Mouse (Mus musculus) hindbrain, embryonic 10.5 days (tissue): ENCODE data around the gene Pde4a. TPM values are rescaled to one million over a fixed set of nuclear protein-coding genes. Genes with fewer than 3 reads are reported as not detected.

Experiments used
- DNase-seq: peaks from one replicate; pipeline ENCODE4 v3.0.0-alpha.2; 2017; ENCODE audit warnings: low spot score
- H3K27ac ChIP-seq: fragments of 300-500 bp; sonication (generic); 2 replicates; pipeline ENCODE4 v1.5.1; 2016; ENCODE audit warnings: mild to moderate bottlenecking, moderate library complexity
- H3K27me3 ChIP-seq: fragments of 300-500 bp; sonication (generic); 2 replicates; pipeline ENCODE4 v1.6.1; 2016; ENCODE audit warnings: mild to moderate bottlenecking; ENCODE audit not compliant: poor library complexity, insufficient read depth, severe bottlenecking
- H3K36me3 ChIP-seq: fragments of 300-500 bp; sonication (generic); 2 replicates; pipeline ENCODE4 v1.6.1; 2016; ENCODE audit warnings: mild to moderate bottlenecking, moderate library complexity
- H3K4me1 ChIP-seq: fragments of 300-500 bp; sonication (generic); replicated peaks from 2 replicates; pipeline ENCODE4 v1.6.1; 2016; ENCODE audit warnings: mild to moderate bottlenecking
- H3K4me3 ChIP-seq: fragments of 300-500 bp; sonication (generic); 2 replicates; pipeline ENCODE4 v1.5.1; 2016; ENCODE audit warnings: mild to moderate bottlenecking, moderate library complexity
- H3K9me3 ChIP-seq: fragments of 300-500 bp; sonication (generic); 2 replicates; pipeline ENCODE4 v1.6.1; 2016; ENCODE audit warnings: mild to moderate bottlenecking, moderate library complexity
- WGBS: fragments of 180-500 bp; shearing (Covaris S2); methylation state at CpG from one replicate; pipeline ENCODE4 v1.1.7; 2016; 5-methylcytosine and 5-hydroxymethylcytosine counted together
- polyA plus RNA-seq: library from polyadenylated mRNA; unstranded; fragments of >200 nt; fragmentation: Nextera tagmentation; extraction: Ambion mirVana; gene quantifications from 2 replicates; pipeline ENCODE4 v1.2.1, GENCODE M21; 2016

The Pde4a gene
- polyA plus RNA-seq, 1 experiment from 2014 or later = 6.5 TPM

GRCm38 (mm10) chr9:21153833-21154232 is 11.7 kb upstream of the Pde4a start:
- Histone ChIP-seq H3K27me3 (0 out of 2 replicates have a peak, but pooled peaks cover 9% of the 10 kb centered on the region), H3K27ac (peak overlapping the region; percentile 70; the same call in 1 of the 2 replicates), H3K9me3 (no peaks in the 10 kb centered on the region; the same call in 1 of the 2 replicates), H3K4me3 (peak overlapping the region; percentile 43), H3K36me3 (no peaks in the 10 kb centered on the region), H3K4me1 (peaks cover 31% of the 10 kb centered on the region)
- WGBS = 16% methylated on average over 5 of the region's 5 CpGs
- DNase-seq = peak; percentile 33

DNA sequence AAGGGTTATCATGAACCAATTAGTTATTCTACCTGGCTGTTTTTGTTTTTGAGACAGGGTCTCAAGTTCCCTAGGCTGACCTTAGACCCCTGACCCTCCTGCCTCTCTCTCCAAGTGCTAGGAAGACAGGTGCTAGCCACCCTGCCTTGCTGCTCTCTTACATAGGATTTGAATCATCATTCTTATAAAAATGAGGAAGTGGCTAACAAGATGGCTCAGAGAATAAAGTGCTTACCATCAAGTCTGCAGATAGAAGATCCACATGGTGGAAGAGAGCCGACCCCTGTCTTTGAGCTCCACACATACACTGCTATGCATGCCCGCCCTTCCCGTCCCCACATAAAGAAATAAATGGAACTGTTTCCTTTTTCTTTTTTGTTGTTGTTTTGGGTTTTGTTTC is 10.7 kb upstream of the Pde4a start:
- 81% methylated on average over 3 of the region's 3 CpGs for WGBS
- no peak overlapping the region for H3K27ac ChIP-seq
- H3K9me3 ChIP-seq = no peaks in the 10 kb centered on the region; the same call in 1 of the 2 replicates
- no peak overlapping the region for H3K4me3 ChIP-seq
- H3K27me3 ChIP-seq = 0 out of 2 replicates have a peak, but pooled peaks cover 9% of the 10 kb centered on the region
- DNase-seq = no peak
- no peaks in the 10 kb centered on the region for H3K36me3 ChIP-seq
- H3K4me1 ChIP-seq = peaks cover 26% of the 10 kb centered on the region

DNA sequence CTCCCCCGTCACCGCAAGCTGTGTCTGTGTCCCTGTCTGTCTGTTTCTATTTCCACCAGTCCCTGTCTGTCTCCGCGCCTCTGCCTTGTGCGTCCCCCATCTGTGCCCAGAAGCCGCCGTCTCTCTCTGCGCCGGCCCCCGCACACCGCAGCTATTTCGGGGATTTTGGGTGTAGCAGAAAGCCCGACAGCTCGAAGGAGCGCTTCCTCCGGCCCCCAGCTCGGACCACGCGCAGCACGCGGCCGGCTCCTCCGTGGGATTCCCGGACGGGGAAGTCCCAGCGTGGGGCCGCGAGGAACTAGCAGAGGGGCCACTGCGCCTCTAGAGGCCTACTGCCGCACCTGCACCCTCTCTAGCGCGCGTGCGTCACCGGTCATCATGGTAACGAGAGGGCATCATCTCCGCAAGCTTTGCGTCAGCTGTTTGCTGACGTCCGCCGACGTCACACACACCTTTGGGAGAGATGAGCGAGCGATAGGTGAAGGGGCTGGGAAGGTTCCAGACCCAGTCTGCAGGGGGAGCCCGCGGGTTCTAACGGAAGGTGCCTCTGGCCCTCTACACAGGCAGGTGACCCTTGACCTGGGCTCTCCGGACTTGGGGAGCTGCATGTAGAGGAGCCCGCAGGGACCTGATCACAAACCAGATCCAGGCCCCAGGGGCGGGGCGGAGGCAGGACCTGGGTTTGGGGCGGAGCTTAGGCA is 4.2 kb upstream of the Pde4a start:
- H3K36me3 ChIP-seq = no peaks in the 10 kb centered on the region
- peak overlapping the region; percentile 72 for H3K4me3 ChIP-seq
- peaks cover 38% of the 10 kb centered on the region for H3K4me1 ChIP-seq
- DNase-seq = peak; percentile 88
- no peaks in the 10 kb centered on the region; the same call in 1 of the 2 replicates for H3K9me3 ChIP-seq
- H3K27me3 ChIP-seq = peaks cover 60% of the 10 kb centered on the region
- under 1% methylated on average over 52 of the region's 52 CpGs for WGBS
- H3K27ac ChIP-seq = peak overlapping the region; percentile 90

- WGBS = 38% methylated on average over 11 of the region's 11 CpGs
- H3K9me3 ChIP-seq = no peaks in the 10 kb centered on the region
- peaks cover 81% of the 10 kb centered on the region for H3K27me3 ChIP-seq
- H3K36me3 ChIP-seq = no peaks in the 10 kb centered on the region
- no peak for DNase-seq
- H3K4me3 ChIP-seq = peak overlapping the region; percentile 36; the same call in 1 of the 2 replicates
- H3K27ac ChIP-seq = no peak overlapping the region
- H3K4me1 ChIP-seq = peaks cover 58% of the 10 kb centered on the region
Measured at GRCm38 (mm10) chr9:21163086-21164050, 2.1 kb upstream of the Pde4a start.

DNA sequence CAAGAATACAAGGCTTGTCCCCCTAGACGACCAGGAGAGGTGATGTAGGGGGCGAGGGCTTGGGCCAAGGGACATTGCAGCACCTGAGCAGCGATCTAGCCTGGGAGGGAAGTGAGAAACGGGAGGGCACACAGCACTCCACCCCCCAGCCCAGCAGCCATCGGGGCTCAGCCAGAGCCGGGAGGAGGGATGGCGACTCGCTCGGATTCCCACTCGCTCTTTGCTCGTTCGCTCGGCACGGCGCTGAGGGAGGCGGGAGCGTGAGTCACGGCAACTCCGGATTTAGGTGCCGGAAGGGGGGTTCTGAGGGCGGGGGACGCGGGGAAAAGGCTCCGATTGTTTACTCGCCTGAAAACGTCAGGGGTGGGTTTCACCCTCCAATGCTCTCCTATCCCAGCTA is 1.4 kb upstream of the Pde4a start:
- under 1% methylated on average over 26 of the region's 26 CpGs for WGBS
- Histone ChIP-seq H3K27me3 (peaks cover 83% of the 10 kb centered on the region), H3K36me3 (no peaks in the 10 kb centered on the region), H3K27ac (no peak overlapping the region), H3K4me3 (peak overlapping the region; percentile 36), H3K4me1 (peaks cover 65% of the 10 kb centered on the region), H3K9me3 (no peaks in the 10 kb centered on the region)
- no peak for DNase-seq

- WGBS = 1% methylated on average over 47 of the region's 47 CpGs
- H3K9me3 ChIP-seq = no peaks in the 10 kb centered on the region
- H3K27ac ChIP-seq = peak overlapping the region; percentile 68
- H3K36me3 ChIP-seq = no peaks in the 10 kb centered on the region
- peaks cover 74% of the 10 kb centered on the region for H3K27me3 ChIP-seq
- peaks cover 63% of the 10 kb centered on the region for H3K4me1 ChIP-seq
- peak overlapping the region; percentile 53 for H3K4me3 ChIP-seq
- peak; percentile 59 for DNase-seq
Measured at GRCm38 (mm10) chr9:21165952-21166451, 488 bp downstream of the Pde4a start.

- H3K9me3 ChIP-seq = no peaks in the 10 kb centered on the region
- peak overlapping the region; percentile 53 for H3K4me3 ChIP-seq
- peaks cover 71% of the 10 kb centered on the region for H3K27me3 ChIP-seq
- H3K4me1 ChIP-seq = peaks cover 58% of the 10 kb centered on the region
- peak overlapping the region; percentile 6; the same call in 1 of the 2 replicates for H3K27ac ChIP-seq
- H3K36me3 ChIP-seq = no peaks in the 10 kb centered on the region
- no peak for DNase-seq
- 39% methylated on average over 3 of the region's 3 CpGs for WGBS
Measured at GRCm38 (mm10) chr9:21166516-21166915, 1.0 kb downstream of the Pde4a start.

DNA sequence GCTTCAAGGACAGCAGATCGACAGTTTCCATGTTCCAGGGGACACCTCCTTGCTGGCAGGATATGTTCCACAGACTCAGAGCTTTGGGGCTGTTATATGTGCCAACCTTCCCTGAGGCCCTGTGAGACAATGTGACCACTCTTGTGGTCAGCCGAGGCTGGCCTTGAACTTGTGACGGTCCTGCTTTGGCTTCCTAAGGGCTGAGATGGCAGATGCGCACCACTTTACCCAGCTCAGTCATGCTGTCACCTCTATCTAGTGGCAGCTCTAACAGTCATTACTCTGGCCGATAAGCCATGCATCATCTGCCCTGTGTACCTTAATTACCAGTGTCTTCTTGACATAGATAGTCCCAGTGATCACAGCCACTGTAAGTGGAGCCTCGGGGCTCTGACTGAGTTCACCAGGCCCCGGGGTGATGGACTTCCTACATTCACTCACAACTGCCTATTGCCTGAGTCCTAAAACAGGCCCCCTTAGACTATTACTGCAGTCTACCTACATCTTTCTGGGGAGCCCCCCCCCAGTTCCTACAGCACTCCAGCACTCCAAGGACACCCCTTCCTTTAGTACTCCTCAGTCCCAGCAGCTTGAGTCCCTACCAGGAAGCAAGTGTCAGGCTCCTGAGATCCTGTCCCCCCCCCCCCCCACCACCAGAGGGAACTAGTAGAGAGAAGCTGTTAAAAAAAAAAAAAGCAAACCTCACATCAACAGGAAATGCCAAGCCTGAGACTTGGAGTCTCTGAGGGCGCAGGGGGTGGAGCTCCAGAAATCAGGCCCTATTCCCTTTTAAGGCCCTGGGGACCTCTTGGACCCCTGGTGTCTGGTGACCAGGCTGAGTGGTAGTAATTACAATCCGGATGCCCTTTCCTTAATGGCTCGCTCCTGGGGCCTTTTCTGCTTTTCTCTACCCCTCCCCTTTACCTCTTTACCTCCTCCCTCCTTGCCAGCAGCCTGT is 1.9 kb downstream of the Pde4a start:
- no peaks in the 10 kb centered on the region for H3K36me3 ChIP-seq
- no peaks in the 10 kb centered on the region for H3K9me3 ChIP-seq
- peak overlapping the region; percentile 71 for H3K27ac ChIP-seq
- H3K4me1 ChIP-seq = peaks cover 55% of the 10 kb centered on the region
- no peak for DNase-seq
- 58% methylated on average over 10 of the region's 10 CpGs for WGBS
- peak overlapping the region; percentile 29 for H3K4me3 ChIP-seq
- H3K27me3 ChIP-seq = peaks cover 62% of the 10 kb centered on the region

DNA sequence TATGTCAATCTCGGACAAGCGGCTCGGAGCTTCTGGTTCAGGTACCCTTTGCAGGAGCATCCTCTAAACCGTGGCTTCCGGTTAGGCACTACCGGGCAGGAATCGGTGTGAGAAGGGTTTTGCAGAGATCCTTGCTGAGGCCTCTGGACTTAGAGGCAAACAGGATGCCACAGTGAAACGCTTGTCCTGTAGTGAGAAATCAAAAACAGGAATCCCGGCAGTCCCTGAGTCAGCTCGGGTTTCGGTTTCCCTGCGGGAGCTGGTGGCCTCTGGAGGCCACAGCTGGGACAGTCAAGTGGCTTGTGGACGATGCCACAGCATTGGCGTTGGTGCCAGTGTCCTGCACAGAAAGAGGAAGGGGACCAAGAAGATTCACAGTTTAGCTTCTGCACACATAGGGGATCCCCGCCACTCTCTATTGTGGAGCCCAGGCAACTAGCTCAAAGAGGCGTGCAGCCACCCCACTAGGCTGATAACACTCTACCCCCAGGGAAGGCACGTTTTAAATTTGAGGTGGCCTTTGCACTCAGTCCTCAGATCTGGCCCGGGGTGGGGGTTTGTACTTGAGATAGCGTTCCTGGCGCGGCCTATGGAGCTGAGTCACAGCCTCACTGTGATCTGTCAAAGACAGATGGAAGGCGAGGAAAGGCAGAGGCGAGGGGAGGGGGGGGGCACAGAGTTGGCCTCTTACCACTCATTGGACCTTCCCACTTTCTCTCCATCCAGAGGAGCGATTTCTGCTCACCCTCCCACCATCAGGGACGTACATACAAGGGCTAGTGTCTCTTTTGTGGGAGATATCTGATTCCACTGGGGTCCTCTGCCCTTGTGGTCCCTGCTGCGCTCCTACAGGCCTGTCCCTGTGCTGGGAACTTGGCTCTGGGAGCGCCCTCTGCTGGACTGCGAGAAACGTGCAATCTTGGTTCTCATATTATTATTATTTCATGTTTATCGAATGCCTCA is 2.9 kb downstream of the Pde4a start:
- Histone ChIP-seq H3K4me3 (peak overlapping the region; percentile 29), H3K27ac (peak overlapping the region; percentile 71), H3K27me3 (peaks cover 52% of the 10 kb centered on the region)

DNA sequence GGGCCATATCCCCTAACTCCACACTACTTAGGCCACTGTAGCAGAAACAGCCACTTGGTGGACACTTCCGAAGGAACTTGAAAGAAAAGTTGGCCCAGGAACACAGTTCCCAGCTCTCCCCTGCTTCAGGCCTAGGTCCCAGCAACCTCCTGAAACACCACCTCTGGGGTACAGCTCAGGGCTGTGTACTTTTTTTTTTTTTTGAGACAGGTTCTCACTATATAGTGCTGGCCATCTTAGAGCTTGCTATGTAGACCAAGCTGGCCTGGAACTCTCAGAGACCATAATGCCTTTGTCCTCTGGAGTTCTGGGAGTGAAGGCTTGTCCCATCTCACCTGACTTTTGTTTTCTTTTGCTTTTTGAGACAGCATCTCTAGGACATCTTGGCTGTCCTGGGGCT is 3.6 kb downstream of the Pde4a start:
- Histone ChIP-seq H3K4me1 (peaks cover 49% of the 10 kb centered on the region), H3K4me3 (no peak overlapping the region), H3K9me3 (no peaks in the 10 kb centered on the region), H3K27me3 (peaks cover 44% of the 10 kb centered on the region), H3K36me3 (no peaks in the 10 kb centered on the region), H3K27ac (peak overlapping the region; percentile 71; the same call in 1 of the 2 replicates)
- no peak for DNase-seq
- WGBS = 38% methylated on average over 1 of the region's 1 CpGs

More for the DNA sequence above, 2.9 kb downstream of the Pde4a start:
- no peaks in the 10 kb centered on the region for H3K9me3 ChIP-seq
- H3K4me1 ChIP-seq = peaks cover 55% of the 10 kb centered on the region
- peak; percentile 82 for DNase-seq
- 11% methylated on average over 30 of the region's 30 CpGs for WGBS
- H3K36me3 ChIP-seq = no peaks in the 10 kb centered on the region

DNA sequence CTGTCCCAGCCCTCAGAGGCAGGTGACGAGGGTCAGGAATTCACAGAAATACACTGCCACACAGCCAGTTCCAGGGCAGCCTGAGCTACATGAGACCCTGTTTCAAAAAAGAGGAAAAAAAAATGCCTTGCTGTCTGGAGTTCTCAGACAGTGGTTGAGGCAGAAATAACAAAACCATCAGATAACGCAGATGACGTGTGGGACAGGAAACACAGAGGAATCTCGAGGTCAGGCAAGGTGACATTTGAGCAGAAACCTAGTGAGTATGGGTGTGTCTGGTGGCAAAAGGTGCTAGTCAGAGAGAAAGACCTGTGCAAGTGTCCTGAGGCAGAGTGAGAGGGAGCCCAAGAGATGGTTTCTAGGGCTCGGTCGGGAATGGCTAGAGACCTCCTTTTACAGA is 6.8 kb downstream of the Pde4a start:
- H3K36me3 ChIP-seq = no peaks in the 10 kb centered on the region
- H3K27me3 ChIP-seq = peaks cover 12% of the 10 kb centered on the region
- WGBS = 76% methylated on average over 6 of the region's 6 CpGs
- DNase-seq = no peak
- H3K9me3 ChIP-seq = no peaks in the 10 kb centered on the region
- H3K27ac ChIP-seq = no peak overlapping the region
- no peak overlapping the region for H3K4me3 ChIP-seq
- H3K4me1 ChIP-seq = peaks cover 17% of the 10 kb centered on the region
